Mouse (Mus musculus) myocyte (in vitro differentiated cells): ENCODE results near the gene Atp1b2. TPM values are rescaled to one million over a fixed set of nuclear protein-coding genes. Genes with fewer than 3 reads are reported as not detected.

ENCODE experiments used
- H3K27me3 ChIP-seq: one replicate; pipeline ENCODE4 v1.6.1; 2011; ENCODE audit not compliant: control insufficient read depth, insufficient read depth, insufficient read length
- H3K36me3 ChIP-seq: one replicate; pipeline ENCODE4 v1.6.1; 2011; ENCODE audit not compliant: control insufficient read depth, insufficient read depth
- H3K4me2 ChIP-seq: one replicate; pipeline ENCODE4 v1.6.1; 2011; ENCODE audit warnings: low read depth, control low read depth
- H3K4me3 ChIP-seq: one replicate; pipeline ENCODE4 v1.5.1; 2011; ENCODE audit warnings: mild to moderate bottlenecking, control low read depth, moderate library complexity
- H3K79me2 ChIP-seq: one replicate; pipeline ENCODE4 v1.6.1; 2011; ENCODE audit not compliant: control insufficient read depth, insufficient read depth
- H3ac ChIP-seq: one replicate; pipeline ENCODE4 v1.6.1; 2011; ENCODE audit not compliant: control insufficient read depth, insufficient read length
- CEBPB ChIP-seq: IDR thresholded peaks from 2 replicates; pipeline ENCODE4 v1.6.1; 2011; ENCODE audit warnings: mild to moderate bottlenecking, moderate library complexity; ENCODE audit not compliant: poor library complexity, insufficient read depth, severe bottlenecking
- E2F4 ChIP-seq: IDR thresholded peaks from one replicate; pipeline ENCODE4 v1.6.1; 2011; ENCODE audit warnings: mild to moderate bottlenecking, control low read depth, moderate library complexity; ENCODE audit not compliant: insufficient read depth
- MAX ChIP-seq: IDR thresholded peaks from one replicate; pipeline ENCODE4 v1.6.1; 2011; ENCODE audit warnings: low read depth, mild to moderate bottlenecking, control low read depth
- MYOD1 ChIP-seq, 3 experiments: IDR thresholded peaks; one replicate each; pipeline ENCODE4 v1.6.1; 2011; ENCODE audit warnings: control low read depth in 2 of 3, low read depth in 2 of 3, mild to moderate bottlenecking in 2 of 3, moderate library complexity in 1 of 3; ENCODE audit not compliant: insufficient read length in 2 of 3, control insufficient read depth in 1 of 3
- MYOG ChIP-seq, 3 experiments: IDR thresholded peaks; one replicate each; pipeline ENCODE4 v1.6.1; 2011; ENCODE audit warnings: control low read depth in 2 of 3, low read depth in 2 of 3, mild to moderate bottlenecking in 2 of 3; ENCODE audit not compliant: insufficient read length in 2 of 3, control insufficient read depth in 1 of 3, insufficient read depth in 1 of 3
- POLR2A ChIP-seq: IDR thresholded peaks from one replicate; pipeline ENCODE4 v1.6.1; 2011; ENCODE audit warnings: low read depth, mild to moderate bottlenecking, control low read depth, moderate library complexity; ENCODE audit not compliant: insufficient read length
- POLR2AphosphoS2 ChIP-seq: IDR thresholded peaks from one replicate; pipeline ENCODE4 v1.6.1; 2011; ENCODE audit warnings: low read depth, control low read depth; ENCODE audit not compliant: insufficient read length
- REST ChIP-seq: IDR thresholded peaks from one replicate; pipeline ENCODE4 v1.6.1; 2011; ENCODE audit warnings: mild to moderate bottlenecking, control low read depth, moderate library complexity; ENCODE audit not compliant: insufficient read depth, insufficient read length
- SRF ChIP-seq: IDR thresholded peaks from one replicate; pipeline ENCODE4 v1.6.1; 2011; ENCODE audit warnings: low read depth; ENCODE audit not compliant: control insufficient read depth, insufficient read length
- TCF12 ChIP-seq: IDR thresholded peaks from one replicate; pipeline ENCODE4 v1.6.1; 2011; ENCODE audit warnings: mild to moderate bottlenecking, control low read depth; ENCODE audit not compliant: poor library complexity, insufficient read depth, severe bottlenecking
- TCF3 ChIP-seq: IDR thresholded peaks from one replicate; pipeline ENCODE4 v1.6.1; 2011; ENCODE audit warnings: low read depth, control low read depth; ENCODE audit not compliant: insufficient read length
- USF1 ChIP-seq: IDR thresholded peaks from one replicate; pipeline ENCODE4 v1.6.1; 2011; ENCODE audit warnings: low read depth, mild to moderate bottlenecking, control low read depth, moderate library complexity
- polyA plus RNA-seq: library from polyadenylated mRNA; unstranded; fragments of >200 nt; fragmentation: generic; extraction: Trizol; gene quantifications from one replicate; pipeline ENCODE4 v1.2.1, GENCODE M21; 2012; ENCODE audit warnings: missing spikeins

The Atp1b2 gene
- polyA plus RNA-seq, 1 experiment = 6.6 TPM

- Histone ChIP-seq H3K79me2 (no peaks in the 10 kb centered on the region), H3K4me3 (no peak overlapping the region), H3ac (no peak overlapping the region), H3K36me3 (no peaks in the 10 kb centered on the region), H3K4me2 (peak overlapping the region; percentile 99), H3K27me3 (peaks cover 24% of the 10 kb centered on the region)
- TF ChIP-seq POLR2AphosphoS2 (no peak), E2F4 (no peak)
Observed at GRCm38 (mm10) chr11:69604347-69604746, 1.4 kb downstream of the Atp1b2 start.

GRCm38 (mm10) chr11:69603516-69603915 is 2.2 kb downstream of the Atp1b2 start:
- Histone ChIP-seq H3K27me3 (peaks cover 24% of the 10 kb centered on the region), H3K79me2 (no peaks in the 10 kb centered on the region), H3K4me2 (no peak overlapping the region), H3ac (no peak overlapping the region), H3K4me3 (no peak overlapping the region), H3K36me3 (no peaks in the 10 kb centered on the region)
- TF ChIP-seq MAX (no peak), POLR2AphosphoS2 (no peak), POLR2A (no peak), MYOG (IDR thresholded peaks at IDR 0.05; ENCODE audit: control insufficient read depth in 1 of 3, insufficient read depth in 1 of 3, insufficient read length in 2 of 3, low read depth in 2 of 3) (no peak), SRF (no peak), USF1 (no peak), CEBPB (no peak)

- Histone ChIP-seq H3K4me2 (no peak overlapping the region), H3K27me3 (peaks cover 24% of the 10 kb centered on the region), H3ac (no peak overlapping the region), H3K4me3 (no peak overlapping the region), H3K79me2 (no peaks in the 10 kb centered on the region), H3K36me3 (no peaks in the 10 kb centered on the region)
- TF ChIP-seq MYOD1 (IDR thresholded peaks at IDR 0.05; ENCODE audit: control insufficient read depth in 1 of 3, insufficient read length in 2 of 3, low read depth in 2 of 3) (no peak), E2F4 (no peak), MAX (no peak), POLR2AphosphoS2 (no peak), MYOG (IDR thresholded peaks at IDR 0.05; ENCODE audit: control insufficient read depth in 1 of 3, insufficient read depth in 1 of 3, insufficient read length in 2 of 3, low read depth in 2 of 3) (no peak), USF1 (no peak), TCF12 (no peak), POLR2A (no peak), SRF (no peak), TCF3 (no peak), CEBPB (no peak), REST (no peak)
Observed at GRCm38 (mm10) chr11:69601768-69602167, 4.0 kb downstream of the Atp1b2 start.

DNA sequence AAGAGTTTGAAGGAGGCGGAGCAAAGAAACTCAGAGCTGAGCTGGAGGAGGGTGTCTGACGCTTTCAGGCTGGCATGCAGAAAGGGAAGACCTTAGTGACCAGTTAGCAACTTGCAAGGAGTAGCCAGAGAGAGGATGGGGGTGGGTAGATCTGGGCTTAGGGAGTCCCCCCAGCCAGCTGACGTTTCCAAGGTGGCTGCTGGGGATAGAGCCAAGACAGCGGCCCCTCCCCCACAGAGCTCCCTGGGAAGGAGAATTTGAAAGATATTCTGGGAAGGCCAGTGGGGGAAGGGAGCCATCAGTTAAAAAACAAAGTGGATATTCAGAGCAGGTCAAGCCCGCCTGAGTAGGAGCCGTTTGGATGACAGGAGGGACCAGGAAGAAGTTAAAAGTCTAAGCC is 5.6 kb downstream of the Atp1b2 start:
- Histone ChIP-seq H3K36me3 (no peaks in the 10 kb centered on the region), H3ac (no peak overlapping the region), H3K4me3 (no peak overlapping the region), H3K4me2 (peak overlapping the region; percentile 48), H3K27me3 (peaks cover 18% of the 10 kb centered on the region), H3K79me2 (no peaks in the 10 kb centered on the region)
- no peak for TF ChIP-seq E2F4
- peak in 1 of 3 experiments; percentile 20 for TF ChIP-seq MYOG (IDR thresholded peaks at IDR 0.05; ENCODE audit: control insufficient read depth in 1 of 3, insufficient read depth in 1 of 3, insufficient read length in 2 of 3, low read depth in 2 of 3)

- H3K27me3 ChIP-seq = peaks cover 12% of the 10 kb centered on the region
- H3K4me2 ChIP-seq = peak overlapping the region; percentile 48
- no peak overlapping the region for H3K4me3 ChIP-seq
- H3K79me2 ChIP-seq = no peaks in the 10 kb centered on the region
- TF ChIP-seq CEBPB (no peak), MAX (no peak), MYOD1 (IDR thresholded peaks at IDR 0.05; ENCODE audit: control insufficient read depth in 1 of 3, insufficient read length in 2 of 3, low read depth in 2 of 3) (no peak)
- H3K36me3 ChIP-seq = no peaks in the 10 kb centered on the region
- H3ac ChIP-seq = no peak overlapping the region
Observed at GRCm38 (mm10) chr11:69599436-69599835, 6.3 kb downstream of the Atp1b2 start.

DNA sequence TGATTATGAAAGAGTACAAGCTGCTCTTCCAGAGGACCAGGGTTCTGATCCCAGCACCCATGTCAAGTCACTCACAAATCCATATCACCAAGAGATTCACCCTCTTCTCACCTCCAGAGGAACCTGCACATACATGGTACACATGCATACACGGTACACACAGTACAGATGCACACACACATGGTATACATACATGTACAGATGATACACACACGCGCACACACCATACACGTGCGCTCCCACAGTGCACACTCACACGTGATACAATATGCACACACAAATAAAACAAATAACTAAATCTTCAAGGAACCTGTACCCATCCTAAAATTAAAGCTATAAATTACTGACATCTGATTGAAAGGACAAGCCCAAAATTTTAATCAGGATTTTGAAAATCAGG is 10.9 kb downstream of the Atp1b2 start:
- H3K36me3 ChIP-seq = peaks cover 4% of the 10 kb centered on the region
- no peak overlapping the region for H3ac ChIP-seq
- no peaks in the 10 kb centered on the region for H3K79me2 ChIP-seq
- no peak overlapping the region for H3K4me2 ChIP-seq
- no peak overlapping the region for H3K4me3 ChIP-seq
- no peaks in the 10 kb centered on the region for H3K27me3 ChIP-seq
- TF ChIP-seq CEBPB = no peak
- no peak for TF ChIP-seq USF1
- TF ChIP-seq E2F4 = no peak
- TF ChIP-seq POLR2AphosphoS2 = peak; percentile 67
- TF ChIP-seq TCF3 = no peak
- no peak for TF ChIP-seq SRF
- no peak for TF ChIP-seq REST
- no peak for TF ChIP-seq MYOG (IDR thresholded peaks at IDR 0.05; ENCODE audit: control insufficient read depth in 1 of 3, insufficient read depth in 1 of 3, insufficient read length in 2 of 3, low read depth in 2 of 3)
